Mouse (Mus musculus): Measurements from ENCODE around the gene BC003965. TPM values are rescaled to one million over a fixed set of nuclear protein-coding genes. Genes with fewer than 3 reads are reported as not detected.

The BC003965 gene
- polyA plus RNA-seq (2012; rRNA removed), result 12.1 and 12.5 TPM in 2 replicates

DNA sequence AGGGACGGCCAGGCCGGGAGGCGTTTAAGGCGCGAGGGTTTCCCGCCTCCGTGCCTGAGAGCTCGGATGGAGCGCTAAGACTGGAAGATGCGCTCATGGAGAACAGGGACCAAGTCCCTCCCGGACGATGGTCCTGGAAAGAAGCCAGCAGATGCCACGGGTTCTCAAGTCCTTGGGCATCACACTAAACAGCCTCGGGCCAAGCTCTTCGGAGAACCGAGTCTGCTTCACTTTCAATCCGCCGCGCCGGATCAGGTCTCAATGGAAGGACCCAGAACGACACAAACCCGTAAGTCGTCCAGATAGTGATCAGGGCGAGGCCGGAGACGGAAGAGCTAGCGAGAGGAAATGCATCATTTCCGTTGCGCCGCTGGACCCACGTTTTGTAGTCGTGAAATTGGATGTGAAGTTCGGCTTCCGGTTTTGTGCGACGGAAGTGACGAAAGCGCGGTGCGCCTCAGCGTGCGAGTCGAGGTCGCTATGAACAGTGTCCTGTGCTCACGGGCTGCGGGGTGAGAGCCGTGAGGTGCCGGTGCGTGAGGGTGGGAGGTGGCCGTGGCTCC is at the start of gene BC003965:
Gene BC003965 (plus strand): TSS at position 426 of the 563 bp plus-strand sequence.

DNA sequence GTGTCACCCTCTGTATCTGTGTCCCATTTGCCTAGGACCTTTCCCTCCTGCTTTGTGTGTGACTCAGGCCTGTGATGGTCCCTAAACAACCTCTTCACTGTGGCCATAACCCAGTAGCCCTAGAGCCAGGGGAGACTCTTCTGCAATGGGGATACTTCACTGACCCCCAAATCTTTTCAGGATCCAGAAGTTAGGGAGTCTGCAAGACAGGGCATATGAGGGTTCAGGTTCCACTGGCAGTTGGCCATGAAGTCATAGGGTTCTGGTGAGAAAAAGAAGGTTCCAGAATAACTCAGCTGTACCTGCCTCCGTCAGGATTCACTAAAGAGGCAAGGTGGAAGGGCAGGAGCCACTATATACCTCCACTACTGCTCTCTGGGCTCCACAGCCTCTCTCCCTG is 22.2 kb upstream of the BC003965 start, which contains the start of gene Ccdc154:
Gene Ccdc154 (plus strand): TSS at position 301 of the 400 bp plus-strand sequence.

GRCm38 (mm10) chr17:25175411-25175810 is 8.9 kb upstream of the BC003965 start, which contains the start of gene Gm38655:
Gene Gm38655, minus strand, starts transcription at chr17:25175471.

GRCm38 (mm10) chr17:25188150-25189031 is 4.0 kb downstream of the BC003965 start, which contains the start of gene Unkl:
Gene Unkl, plus strand, starts transcription at chr17:25188397.

Other genes with a start within 250 kb of the BC003965 start
- 180 and 186 TPM in 2 replicates for gene Mapk8ip3, start 247.6 kb upstream of the BC003965 start, polyA plus RNA-seq (2012; rRNA removed)
- 33.5 and 37.9 TPM in 2 replicates for gene Jpt2, start 223.9 kb upstream of the BC003965 start, polyA plus RNA-seq (2012; rRNA removed)
- gene Cramp1l, start 168.8 kb upstream of the BC003965 start, polyA plus RNA-seq (2012; rRNA removed), result 20.6 and 27.0 TPM in 2 replicates
- 32.8 and 38.8 TPM in 2 replicates for gene Ift140, start 168.5 kb upstream of the BC003965 start, polyA plus RNA-seq (2012; rRNA removed)
- 59.3 and 68.0 TPM in 2 replicates for gene Tmem204, start 101.0 kb upstream of the BC003965 start, polyA plus RNA-seq (2012; rRNA removed)
- gene Telo2, start 68.6 kb upstream of the BC003965 start, polyA plus RNA-seq (2012; rRNA removed), result 50.1 and 56.2 TPM in 2 replicates
- gene Ptx4, start 63.8 kb upstream of the BC003965 start, polyA plus RNA-seq (2012; rRNA removed), result not detected in 2 replicates
- 41.1 and 43.3 TPM in 2 replicates for gene Clcn7, start 51.2 kb upstream of the BC003965 start, polyA plus RNA-seq (2012; rRNA removed)
- gene Ccdc154, start 22.1 kb upstream of the BC003965 start, polyA plus RNA-seq (2012; rRNA removed), result 0.06 TPM in 1 of 2 replicates, not detected in the other
- gene Gm38655, start 9.1 kb upstream of the BC003965 start, polyA plus RNA-seq (2012; rRNA removed), result 2.2 and 2.3 TPM in 2 replicates
- gene Unkl, start 3.8 kb downstream of the BC003965 start, polyA plus RNA-seq (2012; rRNA removed), result 23.6 and 27.6 TPM in 2 replicates
- gene Gnptg, start 55.6 kb downstream of the BC003965 start, polyA plus RNA-seq (2012; rRNA removed), result 28.6 and 37.7 TPM in 2 replicates
- gene Tsr3, start 55.6 kb downstream of the BC003965 start, polyA plus RNA-seq (2012; rRNA removed), result 37.8 and 39.0 TPM in 2 replicates
- 10.1 and 19.3 TPM in 2 replicates for gene Baiap3, start 71.8 kb downstream of the BC003965 start, polyA plus RNA-seq (2012; rRNA removed)
- 112 and 129 TPM in 2 replicates for gene Ube2i, start 90.1 kb downstream of the BC003965 start, polyA plus RNA-seq (2012; rRNA removed)
- gene Prss34, start 113.8 kb downstream of the BC003965 start, polyA plus RNA-seq (2012; rRNA removed), result 0.40 and 0.59 TPM in 2 replicates
- not detected in 2 replicates for gene Prss28, start 124.1 kb downstream of the BC003965 start, polyA plus RNA-seq (2012; rRNA removed)
- 0.52 and 0.84 TPM in 2 replicates for gene Prss29, start 134.1 kb downstream of the BC003965 start, polyA plus RNA-seq (2012; rRNA removed)
- gene Tpsab1, start 161.0 kb downstream of the BC003965 start, polyA plus RNA-seq (2012; rRNA removed), result 0.79 and 1.6 TPM in 2 replicates
- 13.5 and 14.6 TPM in 2 replicates for gene Tpsb2, start 181.8 kb downstream of the BC003965 start, polyA plus RNA-seq (2012; rRNA removed)
- gene Tpsg1, start 184.7 kb downstream of the BC003965 start, polyA plus RNA-seq (2012; rRNA removed), result 0.40 and 0.45 TPM in 2 replicates
- 61.2 and 67.3 TPM in 2 replicates for gene Cacna1h, start 249.2 kb downstream of the BC003965 start, polyA plus RNA-seq (2012; rRNA removed)